Mouse (Mus musculus) lung, postnatal 0 days (tissue): ENCODE results near the gene Zfp143.

Experiments used
- CTCF ChIP-seq: IDR thresholded peaks from 2 replicates; pipeline ENCODE4 v1.5.1; 2016; ENCODE audit warnings: antibody characterized with exemption, mild to moderate bottlenecking
- EP300 ChIP-seq: IDR thresholded peaks from 2 replicates; pipeline ENCODE4 v1.6.1; 2016; ENCODE audit warnings: antibody characterized with exemption, mild to moderate bottlenecking, control low read depth

- TF ChIP-seq CTCF: no peak
- no peak for TF ChIP-seq EP300
These were observed 36.2 kb downstream of the Zfp143 start for GRCm38 (mm10) chr7:110097106-110097793.
